Mouse (Mus musculus): Measurements from ENCODE around the gene AL732309.1. TPM values are rescaled to one million over a fixed set of nuclear protein-coding genes. Genes with fewer than 3 reads are reported as not detected.
A peak's percentile ranks its signal among the peaks of the same experiment; 100 is the strongest.

AL732309.1 gene
- polyA plus RNA-seq, 1 experiment from 2014 or later: 10.1 TPM

- Histone ChIP-seq H3K36me3 (ENCODE audit: control insufficient read depth, insufficient read depth, low read length) (peaks cover 11% of the 10 kb centered on the region; the same call in 1 of the 2 replicates), H3K9me3 (replicated peaks; ENCODE audit: control insufficient read depth, low read length) (no peaks in the 10 kb centered on the region), H3K4me1 (ENCODE audit: control insufficient read depth, insufficient read depth, low read length) (peaks cover 30% of the 10 kb centered on the region), H3K27me3 (ENCODE audit: control insufficient read depth, insufficient read depth, low read length) (peaks cover 15% of the 10 kb centered on the region), H3K27ac (ENCODE audit: low read length) (no peak overlapping the region), H3K9ac (ENCODE audit: low read length) (no peak overlapping the region), H3K4me2 (ENCODE audit: low read depth, low read length) (no peak overlapping the region), H3K4me3 (replicated peaks; ENCODE audit: low read length) (no peak overlapping the region)
- WGBS: 84% methylated on average over 4 of the region's 4 CpGs
- ATAC-seq (ENCODE audit: insufficient read depth, low FRiP score): no peak
Observed at GRCm38 (mm10) chr2:25244144-25244543, 2.5 kb downstream of the AL732309.1 start.

DNA sequence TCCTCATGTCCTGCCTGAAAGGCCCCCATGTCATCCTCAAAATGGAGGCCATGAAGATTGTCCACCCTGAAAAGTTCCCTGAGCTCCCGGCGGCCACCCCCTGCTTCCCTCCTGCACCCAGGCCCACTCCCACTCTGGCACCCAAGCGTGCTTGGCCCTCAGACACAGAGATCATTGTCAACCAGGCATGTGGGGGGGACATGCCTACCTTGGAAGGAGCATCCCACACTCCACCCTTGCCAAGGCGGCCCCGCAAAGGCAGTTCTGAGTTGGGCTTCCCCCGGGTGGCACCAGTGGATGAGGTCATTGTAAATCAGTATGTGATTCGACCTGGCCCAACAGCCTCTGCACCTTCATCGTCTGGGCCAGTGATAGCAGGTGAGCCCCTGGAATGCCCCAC lies 3.3 kb downstream of the AL732309.1 start:
- H3K36me3 ChIP-seq (ENCODE audit: control insufficient read depth, insufficient read depth, low read length): peaks cover 5% of the 10 kb centered on the region; the same call in 1 of the 2 replicates
- peaks cover 15% of the 10 kb centered on the region for H3K27me3 ChIP-seq (ENCODE audit: control insufficient read depth, insufficient read depth, low read length)
- H3K4me2 ChIP-seq (ENCODE audit: low read depth, low read length): no peak overlapping the region; the same call in 1 of the 2 replicates
- H3K27ac ChIP-seq (ENCODE audit: low read length): no peak overlapping the region
- 71% methylated on average over 8 of the region's 8 CpGs for WGBS
- no peak overlapping the region for H3K4me3 ChIP-seq (replicated peaks; ENCODE audit: low read length)
- no peaks in the 10 kb centered on the region for H3K9me3 ChIP-seq (replicated peaks; ENCODE audit: control insufficient read depth, low read length)
- ATAC-seq (ENCODE audit: insufficient read depth, low FRiP score): no peak
- peaks cover 33% of the 10 kb centered on the region for H3K4me1 ChIP-seq (ENCODE audit: control insufficient read depth, insufficient read depth, low read length)
- H3K9ac ChIP-seq (ENCODE audit: low read length): no peak overlapping the region; the same call in 1 of the 2 replicates

GRCm38 (mm10) chr2:25242101-25242506 lies 4.6 kb downstream of the AL732309.1 start, which contains the start of the genes Rnf208 and Cysrt1:
Gene Rnf208 (plus strand): TSS chr2:25242255.
Gene Cysrt1 (minus strand): TSS chr2:25242452.
- ATAC-seq (ENCODE audit: insufficient read depth, low FRiP score): no peak
- 0 out of 2 replicates have a peak, but pooled peaks cover 5% of the 10 kb centered on the region for H3K36me3 ChIP-seq (ENCODE audit: control insufficient read depth, insufficient read depth, low read length)
- H3K4me3 ChIP-seq (replicated peaks; ENCODE audit: low read length): peak within 1 kb of the TSS; percentile 57
- H3K4me1 ChIP-seq (ENCODE audit: control insufficient read depth, insufficient read depth, low read length): peaks cover 33% of the 10 kb centered on the region
- peak within 1 kb of the TSS; percentile 96 for H3K4me2 ChIP-seq (ENCODE audit: low read depth, low read length)
- under 1% methylated on average over 42 of the region's 59 CpGs for WGBS
- peaks cover 15% of the 10 kb centered on the region for H3K27me3 ChIP-seq (ENCODE audit: control insufficient read depth, insufficient read depth, low read length)
- no peaks in the 10 kb centered on the region for H3K9me3 ChIP-seq (replicated peaks; ENCODE audit: control insufficient read depth, low read length)
- peak within 1 kb of the TSS; percentile 80 for H3K9ac ChIP-seq (ENCODE audit: low read length)
- H3K27ac ChIP-seq (ENCODE audit: low read length): peak within 1 kb of the TSS; percentile 70

GRCm38 (mm10) chr2:25241438-25241775 lies 5.3 kb downstream of the AL732309.1 start:
- peak; percentile 41 for ATAC-seq (ENCODE audit: insufficient read depth, low FRiP score)
- H3K4me1 ChIP-seq (ENCODE audit: control insufficient read depth, insufficient read depth, low read length): peaks cover 33% of the 10 kb centered on the region
- H3K9me3 ChIP-seq (replicated peaks; ENCODE audit: control insufficient read depth, low read length): no peaks in the 10 kb centered on the region
- 0 out of 2 replicates have a peak, but pooled peaks cover 5% of the 10 kb centered on the region for H3K36me3 ChIP-seq (ENCODE audit: control insufficient read depth, insufficient read depth, low read length)
- peak overlapping the region; percentile 96 for H3K4me2 ChIP-seq (ENCODE audit: low read depth, low read length)
- H3K9ac ChIP-seq (ENCODE audit: low read length): peak overlapping the region; percentile 80
- 11% methylated on average over 6 of the region's 6 CpGs for WGBS
- peak overlapping the region; percentile 70 for H3K27ac ChIP-seq (ENCODE audit: low read length)
- H3K4me3 ChIP-seq (replicated peaks; ENCODE audit: low read length): peak overlapping the region; percentile 57
- H3K27me3 ChIP-seq (ENCODE audit: control insufficient read depth, insufficient read depth, low read length): peaks cover 15% of the 10 kb centered on the region

DNA sequence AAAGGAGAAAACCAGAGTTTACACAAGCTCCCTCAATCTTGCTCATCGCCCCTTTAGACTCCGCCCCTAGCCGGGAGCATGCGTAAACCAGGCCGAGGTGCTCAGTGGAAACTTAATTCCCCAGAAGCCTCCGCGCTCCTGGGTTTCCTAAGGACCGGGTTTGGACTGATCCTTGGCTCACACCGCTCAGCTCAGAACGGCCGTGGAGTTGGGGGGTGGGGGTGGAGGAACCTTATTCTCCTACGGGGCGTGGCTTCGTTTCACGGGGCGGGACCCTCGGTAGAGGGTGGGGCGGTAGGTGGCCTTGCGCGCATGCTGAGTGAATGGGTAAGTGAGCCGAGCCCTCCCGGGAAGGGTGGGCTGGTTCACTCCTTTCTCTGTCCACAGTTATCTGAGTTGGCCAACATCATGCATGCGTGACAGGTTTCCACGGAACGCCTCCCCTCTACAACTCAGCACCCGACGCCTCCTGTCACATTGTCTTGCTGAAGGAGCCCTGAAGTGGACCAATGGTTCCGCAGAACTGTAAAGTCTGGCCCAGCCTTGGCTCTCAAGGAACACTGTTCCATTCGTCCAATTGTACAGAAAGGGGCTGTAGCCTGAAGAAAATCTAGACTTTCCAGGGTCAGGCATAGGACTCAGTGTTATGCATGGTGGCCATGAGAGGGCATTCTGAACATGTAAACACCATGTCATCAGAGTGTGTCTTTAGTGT lies 5.8 kb downstream of the AL732309.1 start:
- Histone ChIP-seq H3K4me3 (replicated peaks; ENCODE audit: low read length) (peak overlapping the region; percentile 57), H3K36me3 (ENCODE audit: control insufficient read depth, insufficient read depth, low read length) (0 out of 2 replicates have a peak, but pooled peaks cover 4% of the 10 kb centered on the region), H3K27ac (ENCODE audit: low read length) (peak overlapping the region; percentile 50), H3K4me2 (ENCODE audit: low read depth, low read length) (peak overlapping the region; percentile 96), H3K27me3 (ENCODE audit: control insufficient read depth, insufficient read depth, low read length) (peaks cover 15% of the 10 kb centered on the region), H3K9ac (ENCODE audit: low read length) (peak overlapping the region; percentile 70), H3K4me1 (ENCODE audit: control insufficient read depth, insufficient read depth, low read length) (peaks cover 29% of the 10 kb centered on the region), H3K9me3 (replicated peaks; ENCODE audit: control insufficient read depth, low read length) (no peaks in the 10 kb centered on the region)
- peak; percentile 87 for ATAC-seq (ENCODE audit: insufficient read depth, low FRiP score)
- 1% methylated on average over 29 of the region's 29 CpGs for WGBS

DNA sequence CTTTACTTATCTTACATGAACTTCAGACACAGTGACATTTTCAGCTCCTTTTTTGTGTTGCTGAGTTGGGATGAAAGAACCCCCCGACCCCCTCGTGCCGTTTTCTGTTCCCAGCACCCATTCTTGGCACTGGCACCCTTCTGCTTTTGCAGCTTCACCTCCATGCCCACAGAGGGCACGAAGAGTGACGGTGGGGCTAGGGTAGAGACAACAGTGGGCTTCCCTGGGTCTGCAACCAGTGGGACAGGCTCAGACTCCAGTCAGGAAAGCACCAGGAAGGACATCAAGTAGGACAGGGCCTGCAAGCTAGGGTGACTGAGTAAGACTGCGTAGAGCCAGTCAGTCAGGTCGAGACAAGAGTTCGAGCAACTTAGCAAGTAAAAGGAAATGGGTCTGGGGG lies 6.4 kb downstream of the AL732309.1 start:
- WGBS: 46% methylated on average over 8 of the region's 8 CpGs
- H3K4me1 ChIP-seq (ENCODE audit: control insufficient read depth, insufficient read depth, low read length): peaks cover 27% of the 10 kb centered on the region
- H3K27ac ChIP-seq (ENCODE audit: low read length): peak overlapping the region; percentile 50
- no peak for ATAC-seq (ENCODE audit: insufficient read depth, low FRiP score)
- peaks cover 15% of the 10 kb centered on the region for H3K27me3 ChIP-seq (ENCODE audit: control insufficient read depth, insufficient read depth, low read length)
- peak overlapping the region; percentile 57 for H3K4me3 ChIP-seq (replicated peaks; ENCODE audit: low read length)
- H3K36me3 ChIP-seq (ENCODE audit: control insufficient read depth, insufficient read depth, low read length): 0 out of 2 replicates have a peak, but pooled peaks cover under 1% of the 10 kb centered on the region
- peak overlapping the region; percentile 70 for H3K9ac ChIP-seq (ENCODE audit: low read length)
- H3K4me2 ChIP-seq (ENCODE audit: low read depth, low read length): peak overlapping the region; percentile 96
- H3K9me3 ChIP-seq (replicated peaks; ENCODE audit: control insufficient read depth, low read length): no peaks in the 10 kb centered on the region

GRCm38 (mm10) chr2:25239766-25240165 lies 6.9 kb downstream of the AL732309.1 start:
- Histone ChIP-seq H3K9ac (ENCODE audit: low read length) (peak overlapping the region; percentile 12; the same call in 1 of the 2 replicates), H3K4me2 (ENCODE audit: low read depth, low read length) (no peak overlapping the region)

GRCm38 (mm10) chr2:25238106-25238505 lies 8.6 kb downstream of the AL732309.1 start:
- Histone ChIP-seq H3K4me3 (replicated peaks; ENCODE audit: low read length) (no peak overlapping the region), H3K9me3 (replicated peaks; ENCODE audit: control insufficient read depth, low read length) (no peaks in the 10 kb centered on the region), H3K4me1 (ENCODE audit: control insufficient read depth, insufficient read depth, low read length) (peaks cover 27% of the 10 kb centered on the region), H3K9ac (ENCODE audit: low read length) (no peak overlapping the region; the same call in 1 of the 2 replicates), H3K36me3 (ENCODE audit: control insufficient read depth, insufficient read depth, low read length) (no peaks in the 10 kb centered on the region), H3K27ac (ENCODE audit: low read length) (peak overlapping the region; percentile 82), H3K27me3 (ENCODE audit: control insufficient read depth, insufficient read depth, low read length) (peaks cover 14% of the 10 kb centered on the region), H3K4me2 (ENCODE audit: low read depth, low read length) (no peak overlapping the region)
- ATAC-seq (ENCODE audit: insufficient read depth, low FRiP score): peak; percentile 23

More at GRCm38 (mm10) chr2:25239766-25240165, 6.9 kb downstream of the AL732309.1 start:
- Histone ChIP-seq H3K9me3 (replicated peaks; ENCODE audit: control insufficient read depth, low read length) (no peaks in the 10 kb centered on the region), H3K27me3 (ENCODE audit: control insufficient read depth, insufficient read depth, low read length) (peaks cover 15% of the 10 kb centered on the region), H3K4me3 (replicated peaks; ENCODE audit: low read length) (peak overlapping the region; percentile 12), H3K4me1 (ENCODE audit: control insufficient read depth, insufficient read depth, low read length) (peaks cover 27% of the 10 kb centered on the region), H3K27ac (ENCODE audit: low read length) (peak overlapping the region; percentile 82; the same call in 1 of the 2 replicates), H3K36me3 (ENCODE audit: control insufficient read depth, insufficient read depth, low read length) (no peaks in the 10 kb centered on the region)
- 78% methylated on average over 3 of the region's 3 CpGs for WGBS
- no peak for ATAC-seq (ENCODE audit: insufficient read depth, low FRiP score)

DNA sequence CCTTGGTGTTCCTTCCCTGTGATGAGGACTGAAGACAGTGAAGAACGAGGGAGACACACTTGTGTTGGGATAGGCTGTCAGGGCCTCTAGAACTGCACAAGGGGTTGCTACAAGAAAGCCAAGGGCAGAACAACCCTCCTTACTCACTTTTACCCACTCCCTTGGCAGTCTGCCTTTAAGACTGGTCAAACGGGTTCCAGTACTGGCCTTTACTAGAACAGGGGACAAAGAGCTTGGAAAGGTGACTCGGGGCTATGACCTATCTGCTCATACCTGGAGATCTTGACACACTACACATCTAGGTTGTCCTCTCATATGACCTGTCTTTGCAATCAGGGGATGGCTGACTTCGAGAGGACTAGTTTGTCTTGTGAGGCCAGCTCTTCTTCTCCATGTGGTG lies 9.1 kb downstream of the AL732309.1 start:
- Histone ChIP-seq H3K4me2 (ENCODE audit: low read depth, low read length) (no peak overlapping the region), H3K36me3 (ENCODE audit: control insufficient read depth, insufficient read depth, low read length) (no peaks in the 10 kb centered on the region), H3K27ac (ENCODE audit: low read length) (peak overlapping the region; percentile 82), H3K4me3 (replicated peaks; ENCODE audit: low read length) (no peak overlapping the region), H3K4me1 (ENCODE audit: control insufficient read depth, insufficient read depth, low read length) (peaks cover 26% of the 10 kb centered on the region), H3K9ac (ENCODE audit: low read length) (peak overlapping the region; percentile 24; the same call in 1 of the 2 replicates), H3K27me3 (ENCODE audit: control insufficient read depth, insufficient read depth, low read length) (peaks cover 9% of the 10 kb centered on the region; the same call in 1 of the 2 replicates), H3K9me3 (replicated peaks; ENCODE audit: control insufficient read depth, low read length) (no peaks in the 10 kb centered on the region)
- peak; percentile 22; the same call in 1 of the 2 replicates for ATAC-seq (ENCODE audit: insufficient read depth, low FRiP score)
- 51% methylated on average over 4 of the region's 4 CpGs for WGBS
